Mouse (Mus musculus): Measurements from ENCODE around the gene Bcl10.

Bcl10 gene

DNA sequence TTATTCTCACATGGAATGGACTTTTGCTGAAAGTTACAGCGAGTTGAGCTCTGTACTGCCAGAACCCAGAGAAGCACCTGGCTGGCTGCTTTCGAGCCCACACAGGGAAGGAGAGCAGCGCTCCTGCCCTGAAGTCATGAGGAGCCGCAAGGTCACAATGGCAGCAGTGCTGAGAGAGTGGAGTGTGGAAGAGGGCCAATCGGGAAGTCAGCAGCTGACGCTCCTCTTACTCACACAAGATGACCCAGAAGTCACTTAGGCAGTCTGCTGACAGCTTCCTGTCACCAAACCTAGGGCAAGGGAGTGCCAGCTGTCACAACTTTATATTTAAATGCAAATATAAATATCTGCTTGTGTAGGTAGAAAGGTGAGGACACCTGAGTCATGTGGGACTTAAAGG, 9.3 kb upstream of the Bcl10 start:
- in situ Hi-C loops (cut with MboI): loop anchor here (25.0 kb wide), 2 partner anchors 326 to 899 kb away; partner anchors contain the start of genes Prkacb and Znhit6

DNA sequence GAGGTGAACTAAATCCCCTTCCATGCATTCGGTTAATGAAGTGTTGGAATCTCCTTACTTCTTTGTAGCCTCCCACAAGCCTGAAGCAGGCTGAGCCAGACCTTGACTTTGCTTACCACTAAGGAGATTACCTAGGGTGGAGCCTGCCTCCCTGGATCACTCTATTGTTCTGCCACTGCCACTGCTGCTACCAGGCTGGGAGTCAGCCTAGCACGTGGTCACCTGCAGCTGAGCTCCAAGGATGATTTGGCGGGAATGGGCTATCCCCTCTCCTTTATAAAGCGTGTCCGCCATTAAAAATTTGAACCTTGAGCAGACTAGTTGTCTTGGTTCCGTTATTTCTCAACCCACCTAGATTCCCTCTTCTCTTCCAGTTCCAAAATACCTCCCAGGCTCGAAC, 8.7 kb upstream of the Bcl10 start:
- in situ Hi-C loops (cut with MboI): loop anchor here (25.0 kb wide), 2 partner anchors 327 to 898 kb away; partner anchors contain the start of genes Prkacb and Znhit6

DNA sequence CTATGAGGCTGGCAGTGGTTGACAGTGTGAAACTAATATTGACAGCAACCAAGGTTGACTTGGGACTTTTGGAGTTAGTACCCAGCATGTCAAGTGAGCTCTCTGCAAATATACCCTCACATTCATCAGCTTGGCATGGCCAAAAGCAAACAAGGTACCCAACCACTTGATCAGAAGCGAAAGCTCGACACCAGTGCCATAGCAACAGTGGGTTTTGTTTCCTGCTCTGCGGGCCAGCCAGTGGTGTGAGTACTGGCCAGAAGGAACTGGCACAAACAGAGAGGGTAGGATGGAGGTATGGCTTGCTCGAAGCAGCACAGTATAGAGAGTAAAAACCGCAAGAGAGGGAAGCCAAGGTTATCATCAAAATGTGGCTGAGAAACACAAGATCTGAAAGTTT, 6.2 kb upstream of the Bcl10 start:
- in situ Hi-C loops (cut with MboI): loop anchor here (25.0 kb wide), 2 partner anchors 329 to 896 kb away; partner anchors contain the start of genes Prkacb and Znhit6

DNA sequence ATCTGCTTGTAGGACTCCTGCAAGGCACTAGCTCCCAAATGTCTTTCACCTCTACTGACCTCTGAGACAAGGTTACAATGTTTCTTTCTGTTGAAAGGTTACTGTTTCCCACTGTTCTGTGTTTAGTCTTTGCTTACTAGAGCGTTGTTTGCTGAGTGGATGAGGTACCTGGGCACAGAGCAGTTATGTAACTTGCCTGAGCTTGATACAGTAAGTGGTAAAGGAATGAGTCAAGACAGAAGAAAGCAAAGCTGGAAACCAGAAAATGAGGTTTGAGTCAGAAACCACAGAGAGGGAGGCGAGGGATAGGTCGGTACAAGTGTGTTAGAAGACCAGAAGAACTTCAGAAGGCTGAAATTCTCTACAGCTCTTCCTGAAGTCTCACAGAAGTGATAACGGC, 5.8 kb upstream of the Bcl10 start:
- in situ Hi-C loops (cut with MboI): loop anchor here (25.0 kb wide), 2 partner anchors 330 to 895 kb away; partner anchors contain the start of genes Prkacb and Znhit6

DNA sequence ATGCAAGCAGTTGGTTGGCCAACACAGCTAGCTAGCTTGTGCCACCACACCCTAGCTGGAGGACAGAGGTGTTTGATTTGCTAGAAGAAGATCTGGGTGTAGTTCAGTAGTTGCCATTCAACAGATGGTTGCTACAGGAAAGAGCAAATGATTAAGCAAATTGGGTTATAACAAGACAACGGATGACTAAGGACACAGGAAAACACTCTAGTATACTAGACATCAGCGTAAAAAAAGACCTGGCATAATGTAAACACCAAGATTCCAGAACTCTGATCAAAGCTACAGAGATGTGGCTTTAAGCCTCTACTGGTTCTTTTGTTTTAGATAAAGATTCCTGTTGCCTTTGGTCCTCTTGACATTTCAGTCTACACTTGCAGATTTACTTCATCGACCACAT, 367 bp downstream of the Bcl10 start:
- in situ Hi-C loops (cut with MboI): loop anchor here (25.0 kb wide), 2 partner anchors 336 to 889 kb away; partner anchors contain the start of genes Prkacb and Znhit6

DNA sequence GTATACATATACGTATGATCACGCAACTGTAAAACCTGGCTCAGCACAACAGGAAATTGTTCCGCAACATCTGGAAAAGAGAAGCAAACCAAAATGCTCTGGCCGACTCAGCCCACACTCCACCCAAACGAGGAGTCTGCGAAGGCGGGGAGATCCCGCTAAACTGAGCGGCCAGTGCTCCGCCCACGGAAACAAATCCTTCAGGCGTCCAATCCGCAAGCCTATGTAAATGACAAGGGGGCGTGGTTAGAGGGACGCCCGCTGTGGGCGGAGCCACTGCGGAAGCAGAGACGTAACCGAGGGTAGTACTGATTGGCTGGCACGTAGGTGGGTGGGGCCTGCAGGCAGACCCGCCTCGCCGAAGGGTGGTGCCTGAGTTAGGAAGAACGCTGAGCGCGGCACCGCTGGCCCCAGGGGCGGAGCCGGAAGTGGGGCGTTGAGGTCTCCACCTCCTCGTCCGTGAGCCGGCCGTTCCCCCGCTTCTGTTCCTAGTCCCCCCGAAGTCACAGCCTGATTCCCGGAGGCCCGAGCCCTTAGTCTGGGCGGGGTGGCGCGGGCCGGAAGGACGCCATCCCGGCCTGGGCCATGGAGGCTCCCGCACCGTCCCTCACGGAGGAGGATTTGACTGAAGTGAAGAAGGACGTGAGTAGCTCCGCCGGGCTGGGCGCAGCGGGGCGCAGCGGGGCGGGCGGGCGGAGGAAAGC, 1.4 kb downstream of the Bcl10 start:
- in situ Hi-C loops (cut with MboI): loop anchor here (25.0 kb wide), 2 partner anchors 337 to 888 kb away; partner anchors contain the start of genes Prkacb and Znhit6

DNA sequence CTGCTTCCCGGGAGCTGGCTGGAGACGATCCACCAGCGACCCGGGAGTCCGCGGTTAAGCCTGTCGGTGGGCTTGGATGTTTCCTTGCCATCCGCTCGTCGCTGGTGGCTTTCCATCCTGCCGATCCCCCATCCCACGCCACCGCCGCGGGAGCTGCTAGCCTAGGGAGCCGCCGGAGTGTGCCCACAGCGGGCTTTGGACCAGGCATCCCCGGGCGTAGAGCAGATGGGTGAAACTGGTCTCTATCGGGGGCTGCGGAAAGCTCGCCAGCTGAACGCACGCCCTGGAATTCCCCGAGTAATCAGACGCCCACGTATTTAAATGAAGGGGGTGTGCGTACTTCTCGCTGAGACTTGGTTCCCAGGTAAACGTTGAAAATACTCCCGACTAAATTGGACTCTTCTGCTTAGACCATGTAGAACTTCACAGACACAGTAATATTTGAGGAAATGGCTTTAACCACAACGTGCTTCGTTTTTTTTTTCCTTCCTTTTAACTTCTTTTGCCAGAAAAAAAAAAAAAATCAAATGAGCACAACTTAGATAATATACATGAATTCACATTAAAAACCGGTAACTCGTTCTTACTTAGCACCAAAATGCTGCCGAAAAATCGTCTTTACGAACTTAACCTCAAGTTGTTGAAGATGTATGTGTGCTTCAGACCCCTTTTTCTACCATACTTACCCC, 2.2 kb downstream of the Bcl10 start:
- in situ Hi-C loops (cut with MboI): loop anchor here (25.0 kb wide), 3 partner anchors 263 to 888 kb away; partner anchors contain the start of genes Prkacb and Znhit6

DNA sequence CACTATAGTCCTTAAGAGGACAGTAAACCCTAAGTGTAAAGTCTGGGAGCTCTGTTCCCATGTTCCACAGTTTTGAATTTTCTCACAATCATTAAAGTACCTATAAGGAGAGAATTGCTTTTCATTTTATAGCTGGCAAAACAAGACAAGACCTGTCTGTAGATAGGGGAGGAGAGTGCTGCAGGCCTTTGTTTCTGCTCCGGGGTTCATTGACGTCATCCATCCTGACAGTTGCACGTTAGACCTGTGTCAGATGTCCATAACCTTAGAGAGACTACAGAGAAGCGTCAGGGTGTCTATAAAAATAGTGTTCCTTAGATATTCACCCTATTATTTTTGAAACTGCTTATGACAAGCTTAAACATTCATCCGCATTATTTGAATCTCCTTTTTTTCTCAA, 2.9 kb downstream of the Bcl10 start:
- in situ Hi-C loops (cut with MboI): loop anchor here (25.0 kb wide), 1 partner anchor 262 kb away; no protein-coding TSS in a partner anchor

DNA sequence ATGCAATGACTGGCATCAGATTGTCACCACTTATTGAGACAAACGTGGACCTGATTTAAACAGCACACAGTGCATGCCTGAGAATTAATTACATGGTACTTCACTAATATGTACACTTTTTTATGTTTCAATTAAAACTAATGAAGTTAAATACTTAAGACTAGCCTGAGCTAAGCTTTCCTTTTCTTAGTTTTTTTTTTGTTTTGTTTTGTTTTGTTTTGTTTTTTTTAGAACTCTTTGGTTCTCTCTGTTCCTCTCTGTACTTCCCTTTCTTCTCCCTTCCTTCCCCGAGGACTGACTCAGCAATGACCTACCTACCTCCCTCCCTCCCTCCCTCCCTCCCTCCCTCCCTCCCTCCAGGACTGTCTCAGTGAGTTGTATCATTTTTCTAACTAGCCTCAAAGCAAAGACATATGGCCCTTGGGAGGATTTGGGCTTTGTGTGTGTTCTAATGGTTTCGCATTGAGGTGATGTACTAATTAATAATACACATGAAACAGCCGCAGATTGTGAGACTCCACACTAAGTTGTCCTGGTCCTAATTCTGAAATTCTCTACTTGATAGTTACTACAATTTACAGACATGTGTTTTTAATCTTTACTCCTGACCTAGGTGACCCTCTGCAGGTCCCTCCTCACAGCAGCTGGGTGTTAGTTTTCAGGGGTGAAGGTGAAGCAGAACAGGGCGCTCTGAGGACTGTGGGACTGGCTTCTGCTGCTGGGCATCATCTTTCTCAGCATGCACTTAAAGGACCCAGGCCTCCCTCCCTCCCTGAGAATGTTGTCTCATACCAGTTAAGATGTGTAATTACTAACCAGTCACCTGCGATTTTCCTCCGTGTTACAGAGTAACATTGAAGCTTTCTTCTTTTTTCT, 7.2 kb downstream of the Bcl10 start:
- in situ Hi-C loops (cut with MboI): loop anchor here (25.0 kb wide), 1 partner anchor 258 kb away; no protein-coding TSS in a partner anchor

DNA sequence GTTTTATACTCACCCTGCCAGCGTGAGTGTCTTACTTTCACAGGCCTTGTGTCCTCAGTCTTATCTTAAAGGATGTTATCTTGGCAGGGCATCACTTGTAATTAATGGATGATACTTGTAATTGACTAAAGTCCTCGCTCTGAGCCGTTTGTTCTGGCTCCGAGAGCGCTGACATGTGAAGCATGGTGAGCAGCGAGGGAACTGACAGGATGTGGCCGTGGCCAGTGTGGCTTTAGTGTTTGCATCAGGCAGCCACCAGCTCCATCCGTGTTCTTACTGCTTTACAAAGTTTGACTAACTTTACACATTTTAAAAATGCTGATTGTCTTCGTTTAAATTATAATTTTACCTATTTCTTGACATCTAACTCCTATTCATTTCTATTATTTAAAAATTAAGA, 11.2 kb downstream of the Bcl10 start:
- in situ Hi-C loops (cut with MboI): loop anchor here (25.0 kb wide), 1 partner anchor 253 kb away; no protein-coding TSS in a partner anchor

DNA sequence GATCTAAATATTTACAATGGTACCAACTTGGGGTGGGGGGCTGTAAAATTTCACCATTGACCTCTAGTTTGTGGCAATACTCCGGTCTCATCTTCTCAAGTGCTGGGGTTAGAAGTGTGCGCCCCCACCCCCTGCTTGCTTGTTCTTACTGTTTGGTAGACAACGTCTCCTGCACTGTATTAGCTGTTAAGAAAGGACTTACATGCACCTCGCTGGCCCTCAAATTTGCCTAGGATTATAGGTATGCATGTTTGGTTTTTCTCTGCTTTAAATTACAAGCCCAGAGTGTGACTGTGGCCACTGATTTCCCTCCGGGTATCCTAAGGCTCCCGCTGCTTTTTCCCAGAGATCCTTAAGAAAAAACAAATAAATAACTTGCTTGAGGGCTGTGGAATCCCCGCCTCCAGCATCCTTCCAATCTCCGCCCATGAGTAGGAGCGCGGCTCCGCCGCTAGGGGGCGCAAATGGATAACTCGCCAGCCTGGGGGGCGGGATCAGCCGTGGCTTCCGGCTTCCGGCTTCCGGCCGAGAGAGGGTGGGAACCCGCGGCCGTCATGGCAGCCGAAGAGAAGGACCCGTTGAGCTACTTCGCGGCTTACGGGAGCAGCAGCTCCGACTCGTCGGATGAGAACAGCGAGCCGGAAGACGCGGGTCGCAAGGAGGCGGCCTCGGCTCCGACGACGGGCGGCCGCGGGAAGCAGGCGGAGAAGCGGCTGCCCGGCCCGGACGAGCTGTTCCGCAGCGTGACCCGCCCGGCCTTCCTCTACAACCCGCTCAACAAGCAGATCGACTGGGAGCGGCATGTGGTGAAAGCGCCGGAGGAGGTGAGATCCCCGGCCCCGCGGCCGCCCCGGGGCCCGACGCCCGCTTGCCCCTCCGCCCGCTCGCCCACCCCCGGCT, 15.2 kb downstream of the Bcl10 start, which contains the start of gene 2410004B18Rik:
2410004B18Rik (plus strand) TSS at position 510 of the 900 bp plus-strand sequence.
- in situ Hi-C loops (cut with MboI): loop anchor here (25.0 kb wide), 1 partner anchor 250 kb away; no protein-coding TSS in a partner anchor

DNA sequence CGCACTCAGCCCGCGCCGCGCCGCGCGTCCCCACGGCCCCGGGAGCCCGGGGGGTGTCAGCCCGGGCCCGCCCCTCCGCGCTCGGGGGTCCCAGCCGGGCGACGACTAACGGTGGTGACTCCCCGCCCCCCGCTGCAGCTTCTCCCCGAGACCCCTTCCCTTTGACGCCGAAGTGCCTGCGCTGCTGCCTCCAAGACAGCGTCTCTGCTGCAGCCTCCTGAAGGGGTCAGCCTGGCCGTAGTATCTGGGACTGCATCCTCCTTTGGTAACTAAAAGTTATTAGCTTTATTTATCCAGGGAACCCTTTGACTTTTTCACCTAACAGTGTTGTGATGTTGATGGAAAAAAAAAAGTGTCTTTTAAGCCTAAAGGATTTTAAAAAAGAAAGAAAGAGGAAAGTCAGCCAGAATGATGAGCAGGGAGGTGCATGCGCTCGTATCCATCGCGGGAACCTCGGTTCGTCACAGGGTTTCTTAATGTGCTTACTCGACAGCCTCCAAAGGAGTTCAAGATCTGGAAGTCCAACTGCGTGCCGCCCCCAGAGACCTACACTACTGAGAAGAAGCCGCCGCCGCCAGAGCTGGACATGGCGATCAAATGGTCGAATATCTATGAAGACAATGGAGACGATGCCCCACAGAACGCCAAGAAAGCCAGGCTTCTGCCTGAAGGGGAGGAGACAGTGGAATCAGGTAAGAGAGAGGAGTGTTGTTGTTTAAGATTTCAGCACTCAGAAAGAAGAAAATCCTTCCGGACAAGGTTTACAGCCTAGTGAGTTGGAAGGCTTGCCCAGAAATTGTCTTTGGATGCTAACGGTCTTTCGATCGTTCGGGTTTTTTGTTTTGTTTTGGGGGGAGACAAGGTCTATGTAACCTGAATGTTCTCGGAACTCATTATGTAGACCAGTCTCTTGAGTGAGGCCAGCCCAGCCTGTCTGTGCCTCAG, 16.1 kb downstream of the Bcl10 start:
- in situ Hi-C loops (cut with MboI): loop anchor here (25.0 kb wide), 1 partner anchor 249 kb away; no protein-coding TSS in a partner anchor

DNA sequence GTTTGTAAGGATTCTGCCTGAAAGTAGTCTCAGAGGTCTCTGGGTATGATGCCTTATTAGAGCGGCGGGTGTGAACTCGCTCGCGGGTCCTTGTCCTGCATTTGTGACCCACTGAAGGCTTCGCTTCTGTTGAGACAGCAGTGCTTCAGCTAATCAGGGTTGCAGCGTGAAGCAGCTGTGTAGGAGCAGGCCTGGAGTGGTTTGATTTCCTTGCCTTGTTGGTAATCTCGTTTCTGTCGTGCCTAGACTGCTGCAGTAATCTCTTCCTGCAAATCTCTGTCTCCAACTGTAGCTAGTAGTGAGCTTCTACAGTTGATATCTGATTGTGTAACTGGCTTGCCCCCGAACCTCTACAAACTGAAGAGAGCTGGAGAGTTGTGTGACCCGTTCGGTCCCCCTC, 16.8 kb downstream of the Bcl10 start:
- in situ Hi-C loops (cut with MboI): loop anchor here (25.0 kb wide), 1 partner anchor 248 kb away; no protein-coding TSS in a partner anchor

DNA sequence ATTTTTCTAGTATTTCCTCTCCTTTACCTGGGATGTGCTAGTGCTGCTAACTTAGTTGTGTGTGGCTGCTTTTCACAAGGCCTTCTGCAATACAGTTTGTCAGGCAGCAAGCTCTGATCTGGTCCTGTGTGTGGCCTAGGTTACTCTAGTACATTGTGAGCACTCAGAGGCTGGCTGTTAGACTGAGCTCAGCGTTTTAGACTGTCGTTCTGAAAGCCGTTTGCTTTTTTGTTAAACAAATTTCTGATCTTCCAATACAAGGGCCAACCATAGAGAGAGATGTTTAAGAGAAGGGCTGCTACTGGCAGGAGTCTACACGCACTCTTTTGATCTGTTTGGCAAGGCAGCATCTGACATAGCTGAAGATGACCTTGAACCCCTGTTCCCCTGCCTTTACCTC, 17.4 kb downstream of the Bcl10 start:
- in situ Hi-C loops (cut with MboI): loop anchor here (25.0 kb wide), 1 partner anchor 247 kb away; no protein-coding TSS in a partner anchor

DNA sequence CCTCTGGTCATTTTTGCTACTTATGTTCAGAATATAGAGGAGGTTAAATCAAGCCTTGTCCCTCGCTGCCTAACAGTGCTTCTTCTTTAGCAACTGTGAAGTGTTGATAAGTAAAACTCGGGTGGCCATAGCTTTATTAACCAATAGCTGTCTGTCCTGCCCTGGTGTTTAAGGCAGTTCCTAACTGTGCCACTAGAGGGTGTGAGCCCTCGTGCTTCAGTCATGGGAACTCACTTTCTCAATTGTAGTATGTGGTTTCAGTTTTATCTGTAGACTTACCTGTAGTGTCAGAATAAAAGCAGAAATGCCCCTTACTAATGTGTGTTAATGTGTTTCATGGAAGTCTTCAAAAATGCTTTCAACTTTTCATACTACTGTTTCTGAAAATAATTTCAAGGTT, 19.4 kb downstream of the Bcl10 start:
- in situ Hi-C loops (cut with MboI): loop anchor here (25.0 kb wide), 1 partner anchor 245 kb away; no protein-coding TSS in a partner anchor

DNA sequence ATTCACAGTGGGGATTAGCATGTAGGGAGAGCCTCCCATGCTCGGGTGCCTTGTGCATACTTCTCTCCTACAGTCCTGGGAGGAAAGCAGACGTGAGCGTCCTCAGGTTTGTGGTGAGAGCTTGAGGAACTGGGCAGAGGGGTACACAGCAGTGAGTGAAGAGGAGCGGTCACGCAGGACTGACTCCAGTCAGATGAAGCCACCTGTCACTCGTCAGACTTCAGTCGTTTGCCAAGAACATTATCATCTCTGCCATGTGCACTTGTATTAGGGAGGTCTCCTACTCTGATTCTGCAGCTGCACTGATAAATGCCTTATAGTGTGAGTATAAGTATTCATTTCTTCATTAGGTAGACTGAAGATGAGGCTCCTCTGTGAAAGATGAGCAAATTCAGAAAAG, 21.7 kb downstream of the Bcl10 start:
- in situ Hi-C loops (cut with MboI): loop anchor here (25.0 kb wide), 1 partner anchor 243 kb away; no protein-coding TSS in a partner anchor

DNA sequence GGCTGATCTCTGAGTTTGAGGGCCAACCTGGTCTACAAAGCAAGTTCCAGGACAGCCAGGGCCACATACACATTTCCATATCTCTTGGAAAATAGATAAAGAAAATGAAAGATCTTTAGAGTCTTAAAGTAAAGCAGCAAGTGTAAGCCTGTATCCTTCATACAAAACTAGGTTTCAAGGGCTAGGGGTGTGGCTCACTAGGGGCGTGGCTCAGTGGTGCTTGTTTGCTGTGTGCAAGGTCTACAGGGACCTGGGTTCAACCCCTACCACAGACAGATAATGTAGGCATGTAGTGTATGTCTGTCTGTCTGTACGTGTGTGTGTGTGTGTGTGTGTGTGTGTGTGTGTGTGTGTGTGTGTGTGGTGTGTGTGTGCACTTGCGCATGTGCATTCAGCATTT, 23.3 kb downstream of the Bcl10 start:
- in situ Hi-C loops (cut with MboI): loop anchor here (25.0 kb wide), 1 partner anchor 241 kb away; no protein-coding TSS in a partner anchor

DNA sequence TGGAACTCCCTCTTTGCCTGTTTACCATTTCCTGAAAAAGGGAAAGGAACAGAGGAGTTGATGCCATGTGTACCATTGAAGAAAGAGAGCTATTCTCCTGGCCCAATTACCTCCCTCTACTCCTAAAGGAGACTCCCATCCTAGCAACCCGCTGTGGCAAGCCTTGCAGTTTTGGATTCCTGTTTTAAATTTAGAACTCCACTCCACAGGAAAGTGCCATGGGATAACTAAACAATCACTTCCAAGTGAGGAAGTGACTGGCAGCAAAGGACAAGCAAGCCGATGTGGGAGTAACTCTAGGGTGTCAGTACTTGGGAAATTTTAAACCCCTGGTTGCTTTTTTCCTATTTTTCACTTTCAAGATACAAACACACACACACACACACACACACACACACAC, 24.1 kb downstream of the Bcl10 start:
- in situ Hi-C loops (cut with MboI): loop anchor here (25.0 kb wide), 1 partner anchor 241 kb away; no protein-coding TSS in a partner anchor
